21 mouse cellular contexts compared by ENCODE assay signal in the genomic region with DNA sequence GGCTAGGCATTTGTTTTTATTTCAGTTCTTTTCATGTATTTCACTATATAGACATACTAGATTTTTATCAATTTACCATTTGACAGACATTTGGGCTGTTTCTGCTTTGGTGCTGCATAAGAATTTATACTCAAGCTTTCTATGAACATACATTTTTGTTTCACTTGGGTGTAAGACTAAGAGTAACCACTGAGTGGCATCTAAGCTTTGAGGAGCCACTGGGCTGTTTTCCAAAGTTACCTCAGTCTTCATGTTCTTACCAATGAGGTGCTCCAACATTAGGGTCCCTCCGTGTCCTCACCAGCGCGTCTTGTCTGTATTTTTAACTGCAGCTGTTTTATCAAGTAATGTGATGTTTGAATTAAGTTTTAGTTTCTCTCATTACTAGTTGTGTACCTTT. TPM values are rescaled to one million over a fixed set of nuclear protein-coding genes. Genes with fewer than 3 reads are reported as not detected.
DNase-seq lines count a peak whose midpoint lies in the region; ATAC-seq and TF ChIP-seq lines count a peak whose summit lies in the region.
"Had no signal": no experiment of that assay in that cellular context is flagged by ENCODE, and none has a peak within 500 bp of the region (broad histone marks: within the 10 kb centered on the region; RNA-seq: fewer than 3 reads in every experiment).

No protein-coding gene starts in this region.

- H3K4me3 ChIP-seq in heart, adult 2 months, result no peak overlapping the region
- H3K4me3 ChIP-seq in left cerebral cortex, adult 2 months, result no peak overlapping the region
- H3K4me3 ChIP-seq in midbrain, embryonic 14.5 days (replicated peaks; ENCODE audit: low read depth, low read length), result no peak overlapping the region
- H3K4me3 ChIP-seq in midbrain, embryonic 16.5 days (ENCODE audit: low read depth, low read length), result no peak overlapping the region
- H3K4me3 ChIP-seq: embryonic facial prominence, embryonic 15.5 days; heart, embryonic 15.5 days; limb, embryonic 13.5 days; liver, embryonic 13.5 days; megakaryocyte, embryonic 14.5 days; midbrain, embryonic 15.5 days had no signal

- no peak overlapping the region for H3K27ac ChIP-seq in heart, adult 2 months
- no peak overlapping the region for H3K27ac ChIP-seq in left cerebral cortex, adult 2 months
- no peak overlapping the region for H3K27ac ChIP-seq in midbrain, embryonic 14.5 days (replicated peaks; ENCODE audit: low read depth, low read length)
- H3K27ac ChIP-seq in midbrain, embryonic 16.5 days (ENCODE audit: low read length), result no peak overlapping the region
- H3K27ac ChIP-seq: embryonic facial prominence, embryonic 15.5 days; heart, embryonic 15.5 days; limb, embryonic 13.5 days; liver, embryonic 13.5 days; midbrain, embryonic 15.5 days had no signal

- H3K9me3 ChIP-seq in midbrain, embryonic 14.5 days (ENCODE audit: control insufficient read depth, low read length), result no peaks in the 10 kb centered on the region
- H3K9me3 ChIP-seq in midbrain, embryonic 16.5 days (replicated peaks; ENCODE audit: control insufficient read depth, low read length, poor library complexity, severe bottlenecking), result no peaks in the 10 kb centered on the region
- H3K9me3 ChIP-seq: embryonic facial prominence, embryonic 15.5 days; heart, embryonic 15.5 days; liver, embryonic 13.5 days; midbrain, embryonic 15.5 days had no signal

- ATAC-seq in midbrain, embryonic 14.5 days (ENCODE audit: low FRiP score, low TSS enrichment), result no peak
- ATAC-seq in midbrain, embryonic 16.5 days, result no peak
- ATAC-seq: forebrain, embryonic 16.5 days; intestine, postnatal 0 days; midbrain, embryonic 15.5 days had no signal

- peak; percentile 34 for TF ChIP-seq CTCF in heart, adult 2 months (IDR thresholded peaks at IDR 0.05)
- peak; percentile 20 for TF ChIP-seq CTCF in left cerebral cortex, adult 2 months (IDR thresholded peaks at IDR 0.05)

- H3K79me2 ChIP-seq in heart, adult 2 months (replicated peaks; ENCODE audit: control insufficient read depth, insufficient read depth, low read length), result no peaks in the 10 kb centered on the region

- no peak overlapping the region for H3K9ac ChIP-seq in heart, adult 2 months (ENCODE audit: low read depth, low read length)
- no peak overlapping the region for H3K9ac ChIP-seq in midbrain, embryonic 14.5 days (replicated peaks; ENCODE audit: low read length)
- no peak overlapping the region for H3K9ac ChIP-seq in midbrain, embryonic 16.5 days (ENCODE audit: low read depth, low read length)
- H3K9ac ChIP-seq: embryonic facial prominence, embryonic 15.5 days; heart, embryonic 15.5 days; limb, embryonic 13.5 days; liver, embryonic 13.5 days; midbrain, embryonic 15.5 days had no signal

- WGBS in heart, adult 2 months, result 97% methylated on average over 3 of the region's 3 CpGs
- WGBS in midbrain, embryonic 14.5 days, result 96% methylated on average over 3 of the region's 3 CpGs
- 97% methylated on average over 3 of the region's 3 CpGs for WGBS in midbrain, embryonic 16.5 days

- peaks cover 3% of the 10 kb centered on the region for H3K36me3 ChIP-seq in heart, adult 2 months (ENCODE audit: control insufficient read depth, insufficient read depth, low read length)
- H3K36me3 ChIP-seq in midbrain, embryonic 14.5 days (ENCODE audit: control insufficient read depth, insufficient read depth, low read length), result 0 out of 2 replicates have a peak, but pooled peaks cover 4% of the 10 kb centered on the region
- no peaks in the 10 kb centered on the region for H3K36me3 ChIP-seq in midbrain, embryonic 16.5 days (ENCODE audit: control insufficient read depth, insufficient read depth, low read length)
- H3K36me3 ChIP-seq: midbrain, embryonic 15.5 days had no signal

- no peak for TF ChIP-seq POLR2A in heart, adult 2 months (IDR thresholded peaks at IDR 0.05; ENCODE audit: insufficient read depth, low read depth, low read length)

- TF ChIP-seq EP300 in heart, adult 2 months (IDR thresholded peaks at IDR 0.05; ENCODE audit: insufficient read depth, low read depth, low read length), result no peak

- H3K4me2 ChIP-seq in midbrain, embryonic 14.5 days (ENCODE audit: low read length), result no peak overlapping the region
- no peak overlapping the region for H3K4me2 ChIP-seq in midbrain, embryonic 16.5 days (ENCODE audit: low read length)
- H3K4me2 ChIP-seq: embryonic facial prominence, embryonic 15.5 days; heart, embryonic 15.5 days; limb, embryonic 13.5 days; liver, embryonic 13.5 days; midbrain, embryonic 15.5 days had no signal

- H3K4me1 ChIP-seq in heart, adult 2 months (ENCODE audit: control insufficient read depth, insufficient read depth, low read length), result peaks cover 7% of the 10 kb centered on the region
- H3K4me1 ChIP-seq in midbrain, embryonic 14.5 days (ENCODE audit: control insufficient read depth, insufficient read depth, low read length), result no peaks in the 10 kb centered on the region
- H3K4me1 ChIP-seq in midbrain, embryonic 16.5 days (ENCODE audit: control insufficient read depth, insufficient read depth, low read length), result no peaks in the 10 kb centered on the region
- H3K4me1 ChIP-seq: embryonic facial prominence, embryonic 15.5 days; limb, embryonic 13.5 days; liver, embryonic 13.5 days; midbrain, embryonic 15.5 days had no signal

- H3K27me3 ChIP-seq in heart, adult 2 months (ENCODE audit: control insufficient read depth, insufficient read depth, low read length), result no peaks in the 10 kb centered on the region
- H3K27me3 ChIP-seq in midbrain, embryonic 14.5 days (ENCODE audit: control insufficient read depth, insufficient read depth, low read length), result no peaks in the 10 kb centered on the region
- no peaks in the 10 kb centered on the region for H3K27me3 ChIP-seq in midbrain, embryonic 16.5 days (ENCODE audit: control insufficient read depth, insufficient read depth, low read depth, low read length)
- H3K27me3 ChIP-seq: embryonic facial prominence, embryonic 15.5 days; heart, embryonic 15.5 days; limb, embryonic 13.5 days; liver, embryonic 13.5 days; megakaryocyte, embryonic 14.5 days; midbrain, embryonic 15.5 days had no signal

- DNase-seq in heart, adult 2 months, result no peak
- DNase-seq in heart, postnatal 36 days, result no peak
- DNase-seq in left cerebral cortex, adult 2 months (ENCODE audit: extremely low spot score in 1 of 2, low spot score in 2 of 2), result no peak
- no peak for DNase-seq in left cerebral cortex, adult 11 months (ENCODE audit: low spot score)
- peak; percentile 23 for DNase-seq in midbrain, embryonic 14.5 days
- peak; percentile 45 for DNase-seq in brain, adult 2 months (ENCODE audit: low read depth, low spot score)
- DNase-seq in thymus, postnatal 25 days, result no peak
- DNase-seq: adrenal gland, postnatal 14 days; cerebellum, adult 8-10 months; cerebellum, postnatal 36 days; gastrocnemius, postnatal 14 days; liver, embryonic 13.5 days; lung, postnatal 10 days had no signal

- intact Hi-C loops in heart, adult 2 months (cut with DNase I), result no loop called here
- intact Hi-C loops in heart, postnatal 36 days (cut with DNase I), result no loop called here
- intact Hi-C loops in left cerebral cortex, adult 2 months (cut with DNase I), result loop anchor here (10.0 kb wide), 1 partner anchor 448 kb away; no protein-coding TSS in a partner anchor

RNA-seq across cellular contexts. Expression of a gene that starts 39.3 kb away (rescaled TPM):
- 10 to 100 TPM; 18.6 to 20.7 TPM for total RNA-seq in heart, adult 2 months (2021)
- polyA plus RNA-seq in heart, adult 2 months (2012; rRNA removed), result 3.6 and 8.7 TPM in 2 replicates
- 10 to 100 TPM; 17.8 to 19.3 TPM for total RNA-seq in heart, postnatal 36 days (2021)
- total RNA-seq in left cerebral cortex, adult 2 months (2021), result 1 to 10 TPM; 6.1 to 9.0 TPM
- 5.7 and 12.8 TPM in 2 replicates for polyA plus RNA-seq in midbrain, embryonic 14.5 days (2014; fragmentation: Nextera tagmentation; extraction: Ambion mirVana)
- polyA plus RNA-seq in midbrain, embryonic 16.5 days (2015; fragmentation: Nextera tagmentation; extraction: Ambion mirVana), result 5.4 and 8.9 TPM in 2 replicates

RNA-seq across cellular contexts. Expression of a gene that starts 41.5 kb away (rescaled TPM):
- 10 to 100 TPM; 14.1 to 16.4 TPM for total RNA-seq in heart, adult 2 months (2021)
- 20.5 and 24.2 TPM in 2 replicates for polyA plus RNA-seq in heart, adult 2 months (2012; rRNA removed)
- total RNA-seq in heart, postnatal 36 days (2021), result 10 to 100 TPM; 16.8 to 17.3 TPM
- 10 to 100 TPM; 36.9 to 38.1 TPM for total RNA-seq in left cerebral cortex, adult 2 months (2021)
- polyA plus RNA-seq in midbrain, embryonic 14.5 days (2014; fragmentation: Nextera tagmentation; extraction: Ambion mirVana), result 27.7 and 39.7 TPM in 2 replicates
- 24.0 and 30.4 TPM in 2 replicates for polyA plus RNA-seq in midbrain, embryonic 16.5 days (2015; fragmentation: Nextera tagmentation; extraction: Ambion mirVana)

Comparison
In these comparisons a context has a peak if more than half of its experiments do, and no peak if none do; other contexts are left out.
1. DNase-seq: peak in midbrain, embryonic 14.5 days (single experiment) and brain, adult 2 months (single experiment); none in heart, adult 2 months (0 of 2), heart, postnatal 36 days (0 of 2), left cerebral cortex, adult 2 months (0 of 2), left cerebral cortex, adult 11 months (single experiment) and thymus, postnatal 25 days (single experiment).